Mouse (Mus musculus) ES-Bruce4 (cell line): ENCODE measurements around the gene Bhlhe40.

ENCODE experiments used
- CTCF ChIP-seq: IDR thresholded peaks from one replicate; pipeline ENCODE4 v1.8.1; 2011; ENCODE audit warnings: low read depth, low read length
- EP300 ChIP-seq: IDR thresholded peaks from 2 replicates; pipeline ENCODE4 v1.6.1; 2011; ENCODE audit warnings: low read depth, low read length; ENCODE audit not compliant: insufficient read depth

DNA sequence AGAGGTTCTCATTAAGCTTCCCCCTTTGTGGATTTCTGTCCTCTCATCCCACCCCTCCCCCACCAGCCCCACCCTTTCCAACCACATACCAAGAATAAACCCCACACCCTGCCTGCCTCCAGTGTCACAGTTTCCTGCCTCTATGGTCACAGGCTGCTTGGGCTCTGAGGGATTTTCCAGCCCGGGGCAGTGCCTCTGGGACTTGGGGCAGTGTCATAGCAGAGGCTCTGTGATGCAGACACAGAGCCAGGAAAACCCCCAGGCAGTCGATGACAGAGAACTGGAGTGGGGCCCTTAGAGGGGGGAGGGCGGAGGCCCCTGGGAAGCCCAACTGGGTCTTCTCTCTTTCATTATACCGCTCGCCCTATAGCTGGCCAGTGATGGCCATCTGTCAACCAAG lies 27.9 kb downstream of the Bhlhe40 start:
- TF ChIP-seq EP300 (peak; percentile 83), CTCF (no peak)
